Mouse (Mus musculus): Measurements from ENCODE around the gene Prr12. TPM values are rescaled to one million over a fixed set of nuclear protein-coding genes. Genes with fewer than 3 reads are reported as not detected.

The Prr12 gene
- total and polyA plus RNA-seq, 3 experiments, result 21.3 to 49.7 (median 40.2) TPM

- DNase-seq, result no peak
Measured at GRCm38 (mm10) chr7:44997940-44998428, 54.7 kb downstream of the Prr12 start.

GRCm38 (mm10) chr7:44997231-44997939, 55.3 kb downstream of the Prr12 start, which contains the start of gene Irf3:
Irf3 (plus strand) TSS chr7:44997648.
- DNase-seq, result peak; percentile 96

DNA sequence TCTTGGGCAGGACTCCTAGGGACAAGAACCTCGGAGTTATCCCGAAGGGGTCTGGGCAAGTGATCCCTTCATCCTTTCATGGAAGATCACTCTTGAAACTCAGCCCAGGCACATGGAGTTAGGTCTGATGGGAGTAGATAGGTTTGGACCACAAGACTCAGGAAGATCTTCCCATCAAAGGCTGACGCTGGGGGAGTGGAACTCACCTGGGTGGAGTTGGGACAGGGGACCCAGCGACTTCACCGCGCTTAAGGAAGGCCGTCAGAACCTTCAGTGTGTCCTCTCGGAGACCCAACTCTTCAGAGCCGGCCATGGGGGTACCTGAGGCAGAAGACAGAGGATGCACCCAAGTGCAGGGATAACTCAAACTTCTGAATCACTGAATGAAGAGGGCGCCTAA, 56.0 kb downstream of the Prr12 start:
- DNase-seq, result no peak

DNA sequence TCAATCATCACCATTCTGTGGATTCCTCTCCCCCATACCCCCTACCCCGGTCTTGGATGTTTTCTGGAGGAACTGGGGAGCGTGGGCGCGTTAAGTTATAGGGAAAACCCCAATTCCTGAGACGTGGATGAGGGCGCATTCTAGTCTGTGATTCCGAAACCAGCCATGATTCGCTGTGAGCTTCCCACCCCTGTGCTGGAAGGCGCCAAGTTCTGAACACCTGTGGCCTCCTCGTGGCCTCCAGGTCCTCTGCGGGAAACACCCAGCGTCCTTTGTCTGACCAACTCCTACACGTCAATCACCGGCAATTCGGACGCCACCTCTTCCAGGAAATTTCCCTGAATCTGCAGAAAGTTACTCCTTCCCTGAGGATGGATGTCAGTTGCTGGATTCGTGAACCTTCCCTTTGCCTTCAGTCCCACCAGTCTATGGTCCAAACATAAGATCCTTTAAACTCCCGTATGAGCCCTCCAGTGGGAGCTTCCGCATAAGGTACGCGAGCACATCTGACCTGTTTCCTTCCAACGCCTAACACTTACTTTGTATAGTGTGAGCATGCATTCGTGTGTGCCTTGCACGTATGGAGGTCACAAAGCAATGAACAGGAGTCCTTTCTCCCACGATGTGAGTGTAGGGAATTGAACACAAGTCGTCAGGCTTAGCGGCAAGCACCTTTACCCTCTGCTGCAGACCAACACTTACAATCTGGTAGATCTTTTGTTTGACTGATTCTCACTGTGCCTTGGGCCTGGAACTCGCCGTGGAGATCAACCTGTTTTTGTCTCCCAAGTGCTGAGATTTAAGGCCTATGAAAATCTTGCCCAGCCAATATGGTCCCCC, 65.6 kb downstream of the Prr12 start:
- DNase-seq, result no peak

GRCm38 (mm10) chr7:44986192-44986878, 66.3 kb downstream of the Prr12 start, which contains the start of gene Prmt1:
Prmt1 (minus strand) TSS chr7:44986568.
- peak; percentile 99 for DNase-seq

DNA sequence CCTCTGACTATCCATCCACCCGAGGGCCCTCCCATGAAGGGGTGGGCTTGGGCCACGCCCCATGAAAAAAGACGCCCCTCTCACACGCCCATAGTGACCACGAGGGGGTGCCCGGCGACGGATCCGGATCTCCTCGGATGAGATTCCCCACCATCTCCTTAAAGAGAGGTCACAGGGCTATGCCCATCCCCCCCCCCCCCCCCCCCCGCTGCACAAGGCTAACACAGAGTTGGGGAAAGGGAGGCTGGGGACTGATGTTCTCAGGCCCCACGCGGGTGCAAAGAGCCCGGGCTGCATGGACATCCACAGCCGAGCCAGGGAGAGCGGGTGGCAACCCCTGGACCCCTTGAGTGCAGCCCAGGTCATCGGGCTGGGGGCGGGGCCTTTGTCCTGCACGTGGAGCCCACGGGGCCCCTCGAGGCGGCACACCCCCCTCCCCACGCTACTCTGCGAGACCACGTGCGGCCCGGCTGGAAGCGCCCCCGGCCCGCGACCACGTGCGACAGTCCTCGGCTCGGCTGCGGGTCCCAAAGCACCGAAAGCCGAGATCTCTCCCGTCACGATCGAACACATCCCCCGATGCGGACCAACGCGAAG, 67.0 kb downstream of the Prr12 start:
- peak; percentile 84 for DNase-seq

GRCm38 (mm10) chr7:44984833-44985164, 67.9 kb downstream of the Prr12 start:
- DNase-seq, result no peak

- DNase-seq, result no peak
Measured at GRCm38 (mm10) chr7:44983944-44984832, 68.5 kb downstream of the Prr12 start.

DNA sequence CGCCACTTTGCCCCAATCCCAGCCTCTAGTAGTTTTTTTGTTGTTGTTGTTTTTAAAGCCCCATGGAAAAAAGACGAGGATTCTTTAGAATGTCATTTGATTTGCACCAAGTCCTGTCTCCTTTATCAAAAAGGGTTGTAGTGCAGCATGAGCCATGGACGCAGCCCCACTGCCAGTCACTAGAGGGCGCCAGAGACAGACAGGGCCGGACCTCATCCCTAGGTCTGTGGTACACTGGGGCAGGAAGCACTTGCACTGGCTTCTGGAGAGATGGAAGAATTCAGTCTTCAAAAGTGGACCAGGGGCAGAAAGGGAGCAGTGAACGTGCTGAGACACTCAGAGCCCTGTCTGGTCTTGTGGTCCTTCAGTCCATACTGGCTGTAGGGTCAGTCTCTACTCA, 69.6 kb downstream of the Prr12 start:
- peak; percentile 89 for DNase-seq

GRCm38 (mm10) chr7:44981539-44981938, 71.1 kb downstream of the Prr12 start:
- no peak for DNase-seq

GRCm38 (mm10) chr7:44978300-44978699, 74.4 kb downstream of the Prr12 start:
- DNase-seq, result no peak

Small RNA genes lying within 50 kb of the gene (microRNA-seq; reads per million reads assigned to microRNA genes)
- 0.66 to 1.7 reads per million in 2 experiments for gene Mir7054

Other genes with a start within 250 kb of the Prr12 start
Only the 30 nearest of the 36 such genes appear.
- 10 to 100 TPM; 36.3 to 42.8 TPM for gene Pnkp, start 195.7 kb downstream of the Prr12 start, total RNA-seq (2021)
- 79.5 and 90.0 TPM in 2 replicates for gene Pnkp, start 195.7 kb downstream of the Prr12 start, polyA plus RNA-seq (2012; rRNA removed)
- gene Ptov1, start 183.1 kb downstream of the Prr12 start, total RNA-seq (2021), result 100 to 1,000 TPM; 227 TPM
- gene Ptov1, start 183.1 kb downstream of the Prr12 start, polyA plus RNA-seq (2012; rRNA removed), result 492 and 493 TPM in 2 replicates
- 100 to 1,000 TPM in 1 of 2 experiments, 10 to 100 TPM in 1; 80.8 to 105 TPM for gene Med25, start 160.2 kb downstream of the Prr12 start, total RNA-seq (2021)
- 635 and 723 TPM in 2 replicates for gene Med25, start 160.2 kb downstream of the Prr12 start, polyA plus RNA-seq (2012; rRNA removed)
- 10 to 100 TPM; 24.2 to 28.0 TPM for gene Fuz, start 156.8 kb downstream of the Prr12 start, total RNA-seq (2021)
- gene Fuz, start 156.8 kb downstream of the Prr12 start, polyA plus RNA-seq (2012; rRNA removed), result 203 and 213 TPM in 2 replicates
- gene Ap2a1, start 123.4 kb downstream of the Prr12 start, total RNA-seq (2021), result 100 to 1,000 TPM in 1 of 2 experiments, 10 to 100 TPM in 1; 86.3 to 105 TPM
- 119 and 121 TPM in 2 replicates for gene Ap2a1, start 123.4 kb downstream of the Prr12 start, polyA plus RNA-seq (2012; rRNA removed)
- not detected for gene Tsks, start 109.7 kb downstream of the Prr12 start, total RNA-seq (2021)
- 0.13 and 0.31 TPM in 2 replicates for gene Tsks, start 109.7 kb downstream of the Prr12 start, polyA plus RNA-seq (2012; rRNA removed)
- 10 to 100 TPM in 1 of 2 experiments, 1 to 10 TPM in 1; 7.3 to 13.5 TPM for gene Cpt1c, start 78.0 kb downstream of the Prr12 start, total RNA-seq (2021)
- 29.6 and 37.5 TPM in 2 replicates for gene Cpt1c, start 78.0 kb downstream of the Prr12 start, polyA plus RNA-seq (2012; rRNA removed)
- gene Prmt1, start 66.3 kb downstream of the Prr12 start, total RNA-seq (2021), result 100 to 1,000 TPM; 166 to 234 TPM
- gene Prmt1, start 66.3 kb downstream of the Prr12 start, polyA plus RNA-seq (2012; rRNA removed), result 101 and 122 TPM in 2 replicates
- gene Irf3, start 55.2 kb downstream of the Prr12 start, total RNA-seq (2021), result 100 to 1,000 TPM; 105 to 130 TPM
- 93.3 and 98.1 TPM in 2 replicates for gene Irf3, start 55.2 kb downstream of the Prr12 start, polyA plus RNA-seq (2012; rRNA removed)
- 10 to 100 TPM; 20.1 to 20.3 TPM for gene Bcl2l12, start 54.2 kb downstream of the Prr12 start, total RNA-seq (2021)
- gene Bcl2l12, start 54.2 kb downstream of the Prr12 start, polyA plus RNA-seq (2012; rRNA removed), result 40.4 and 50.3 TPM in 2 replicates
- 10 to 100 TPM; 72.0 to 83.7 TPM for gene Scaf1, start 36.5 kb downstream of the Prr12 start, total RNA-seq (2021)
- 117 and 121 TPM in 2 replicates for gene Scaf1, start 36.5 kb downstream of the Prr12 start, polyA plus RNA-seq (2012; rRNA removed)
- 100 to 1,000 TPM in 1 of 2 experiments, 10 to 100 TPM in 1; 93.7 to 118 TPM for gene Rras, start 34.9 kb downstream of the Prr12 start, total RNA-seq (2021)
- 161 and 176 TPM in 2 replicates for gene Rras, start 34.9 kb downstream of the Prr12 start, polyA plus RNA-seq (2012; rRNA removed)
- gene Nosip, start 9.5 kb upstream of the Prr12 start, total RNA-seq (2021), result 10 to 100 TPM; 40.2 to 58.1 TPM
- gene Nosip, start 9.5 kb upstream of the Prr12 start, polyA plus RNA-seq (2012; rRNA removed), result 89.9 and 97.9 TPM in 2 replicates
- gene Prrg2, start 9.8 kb upstream of the Prr12 start, total RNA-seq (2021), result 10 to 100 TPM; 20.9 to 21.9 TPM
- gene Prrg2, start 9.8 kb upstream of the Prr12 start, polyA plus RNA-seq (2012; rRNA removed), result 70.3 and 85.2 TPM in 2 replicates
- gene Rcn3, start 39.3 kb upstream of the Prr12 start, total RNA-seq (2021), result 10 to 100 TPM; 26.5 to 50.3 TPM
- 93.3 and 104 TPM in 2 replicates for gene Rcn3, start 39.3 kb upstream of the Prr12 start, polyA plus RNA-seq (2012; rRNA removed)
- 100 to 1,000 TPM in 1 of 2 experiments, 10 to 100 TPM in 1; 84.8 to 154 TPM for gene Fcgrt, start 51.0 kb upstream of the Prr12 start, total RNA-seq (2021)
- gene Fcgrt, start 51.0 kb upstream of the Prr12 start, polyA plus RNA-seq (2012; rRNA removed), result 186 and 187 TPM in 2 replicates
- 1,000 to 10,000 TPM; 1,290 to 1,478 TPM for gene Rps11, start 71.6 kb upstream of the Prr12 start, total RNA-seq (2021)
- gene Rps11, start 71.6 kb upstream of the Prr12 start, polyA plus RNA-seq (2012; rRNA removed), result 60.0 and 80.0 TPM in 2 replicates
- 1,000 to 10,000 TPM; 1,285 to 1,750 TPM for gene Rpl13a, start 75.9 kb upstream of the Prr12 start, total RNA-seq (2021)
- 476 and 515 TPM in 2 replicates for gene Rpl13a, start 75.9 kb upstream of the Prr12 start, polyA plus RNA-seq (2012; rRNA removed)
- not detected for gene Gm45713, start 83.3 kb upstream of the Prr12 start, total RNA-seq (2021)
- gene Gm45713, start 83.3 kb upstream of the Prr12 start, polyA plus RNA-seq (2012; rRNA removed), result 6.3 and 7.4 TPM in 2 replicates
- 10 to 100 TPM; 20.5 to 25.3 TPM for gene Flt3l, start 83.6 kb upstream of the Prr12 start, total RNA-seq (2021)
- 122 TPM in 2 replicates for gene Flt3l, start 83.6 kb upstream of the Prr12 start, polyA plus RNA-seq (2012; rRNA removed)
- 10 to 100 TPM; 52.2 to 69.2 TPM for gene Pih1d1, start 101.4 kb upstream of the Prr12 start, total RNA-seq (2021)
- 46.1 and 50.8 TPM in 2 replicates for gene Pih1d1, start 101.4 kb upstream of the Prr12 start, polyA plus RNA-seq (2012; rRNA removed)
- 10 to 100 TPM; 81.3 to 92.6 TPM for gene Aldh16a1, start 101.7 kb upstream of the Prr12 start, total RNA-seq (2021)
- 84.4 and 86.6 TPM in 2 replicates for gene Aldh16a1, start 101.7 kb upstream of the Prr12 start, polyA plus RNA-seq (2012; rRNA removed)
- under 1 TPM; 0.14 to 0.35 TPM for gene Slc17a7, start 111.1 kb upstream of the Prr12 start, total RNA-seq (2021)
- 0.10 and 0.11 TPM in 2 replicates for gene Slc17a7, start 111.1 kb upstream of the Prr12 start, polyA plus RNA-seq (2012; rRNA removed)
- gene Gfy, start 126.7 kb upstream of the Prr12 start, total RNA-seq (2021), result not detected
- gene Gfy, start 126.7 kb upstream of the Prr12 start, polyA plus RNA-seq (2012; rRNA removed), result not detected in 2 replicates
- gene Pth2, start 128.1 kb upstream of the Prr12 start, total RNA-seq (2021), result not detected
- not detected in 2 replicates for gene Pth2, start 128.1 kb upstream of the Prr12 start, polyA plus RNA-seq (2012; rRNA removed)
- gene Ccdc155, start 152.0 kb upstream of the Prr12 start, total RNA-seq (2021), result under 1 TPM in 1 of 2 experiments, not detected in 1; 0.14 TPM
- gene Ccdc155, start 152.0 kb upstream of the Prr12 start, polyA plus RNA-seq (2012; rRNA removed), result 0.30 TPM in 2 replicates
- not detected for gene Dkkl1, start 159.3 kb upstream of the Prr12 start, total RNA-seq (2021)
- not detected in 2 replicates for gene Dkkl1, start 159.3 kb upstream of the Prr12 start, polyA plus RNA-seq (2012; rRNA removed)
- 1 to 10 TPM; 8.3 to 9.2 TPM for gene Tead2, start 162.9 kb upstream of the Prr12 start, total RNA-seq (2021)
- 12.4 and 12.6 TPM in 2 replicates for gene Tead2, start 162.9 kb upstream of the Prr12 start, polyA plus RNA-seq (2012; rRNA removed)
- gene Cd37, start 186.2 kb upstream of the Prr12 start, total RNA-seq (2021), result 1 to 10 TPM; 2.9 to 5.2 TPM
- gene Cd37, start 186.2 kb upstream of the Prr12 start, polyA plus RNA-seq (2012; rRNA removed), result 10.9 and 14.3 TPM in 2 replicates
- gene Slc6a16, start 188.2 kb upstream of the Prr12 start, total RNA-seq (2021), result not detected
- 0.04 TPM in 1 of 2 replicates, not detected in the other for gene Slc6a16, start 188.2 kb upstream of the Prr12 start, polyA plus RNA-seq (2012; rRNA removed)

Measured in adrenal gland, adult 2 months (tissue).